8 mouse cellular contexts compared by ENCODE assay signal in genomic region chr17:4996121-4996813, GRCm38 (mm10). TPM values are rescaled to one million over a fixed set of nuclear protein-coding genes. Genes with fewer than 3 reads are reported as not detected.
DNase-seq lines count a peak whose midpoint lies in the region; ATAC-seq lines count a peak whose summit lies in the region.

No protein-coding gene starts in this region.

- H3K4me3 ChIP-seq in forebrain, embryonic 16.5 days (replicated peaks; ENCODE audit: low read length) = peak overlapping the region; percentile 88
- H3K4me3 ChIP-seq in hindbrain, embryonic 15.5 days = peak overlapping the region; percentile 95
- H3K4me3 ChIP-seq in liver, embryonic 13.5 days (replicated peaks) = peak overlapping the region; percentile 95
- peak overlapping the region; percentile 90 for H3K4me3 ChIP-seq in neural tube, embryonic 12.5 days

- peaks cover 31% of the 10 kb centered on the region for H3K4me1 ChIP-seq in forebrain, embryonic 16.5 days (replicated peaks; ENCODE audit: control insufficient read depth, insufficient read depth, low read length)
- H3K4me1 ChIP-seq in hindbrain, embryonic 15.5 days (replicated peaks) = peaks cover 43% of the 10 kb centered on the region
- peaks cover 42% of the 10 kb centered on the region for H3K4me1 ChIP-seq in liver, embryonic 13.5 days (replicated peaks)
- peaks cover 26% of the 10 kb centered on the region for H3K4me1 ChIP-seq in neural tube, embryonic 12.5 days

- H3K27me3 ChIP-seq in forebrain, embryonic 16.5 days (replicated peaks; ENCODE audit: control insufficient read depth, insufficient read depth, low read length) = no peaks in the 10 kb centered on the region
- H3K27me3 ChIP-seq in hindbrain, embryonic 15.5 days = no peaks in the 10 kb centered on the region
- H3K27me3 ChIP-seq in liver, embryonic 13.5 days = no peaks in the 10 kb centered on the region
- H3K27me3 ChIP-seq in neural tube, embryonic 12.5 days (replicated peaks) = no peaks in the 10 kb centered on the region

- H3K4me2 ChIP-seq in forebrain, embryonic 16.5 days (ENCODE audit: low read length) = peak overlapping the region; percentile 74
- H3K4me2 ChIP-seq in hindbrain, embryonic 15.5 days = peak overlapping the region; percentile 65
- H3K4me2 ChIP-seq in liver, embryonic 13.5 days = peak overlapping the region; percentile 86
- peak overlapping the region; percentile 79 for H3K4me2 ChIP-seq in neural tube, embryonic 12.5 days (replicated peaks)

- H3K9ac ChIP-seq in forebrain, embryonic 16.5 days (replicated peaks; ENCODE audit: low read depth, low read length) = peak overlapping the region; percentile 99
- peak overlapping the region; percentile 91 for H3K9ac ChIP-seq in hindbrain, embryonic 15.5 days
- peak overlapping the region; percentile 98 for H3K9ac ChIP-seq in liver, embryonic 13.5 days
- peak overlapping the region; percentile 100 for H3K9ac ChIP-seq in neural tube, embryonic 12.5 days

- H3K27ac ChIP-seq in forebrain, embryonic 16.5 days (ENCODE audit: low read length) = peak overlapping the region; percentile 100
- peak overlapping the region; percentile 100 for H3K27ac ChIP-seq in hindbrain, embryonic 15.5 days (replicated peaks)
- H3K27ac ChIP-seq in liver, embryonic 13.5 days = peak overlapping the region; percentile 96
- H3K27ac ChIP-seq in neural tube, embryonic 12.5 days = peak overlapping the region; percentile 100

- H3K36me3 ChIP-seq in forebrain, embryonic 16.5 days (ENCODE audit: control insufficient read depth, insufficient read depth) = no peaks in the 10 kb centered on the region
- H3K36me3 ChIP-seq in hindbrain, embryonic 15.5 days = no peaks in the 10 kb centered on the region
- H3K36me3 ChIP-seq in liver, embryonic 13.5 days = no peaks in the 10 kb centered on the region
- H3K36me3 ChIP-seq in neural tube, embryonic 12.5 days = no peaks in the 10 kb centered on the region

- 0% methylated on average over 67 of the region's 95 CpGs for WGBS in forebrain, embryonic 16.5 days
- WGBS in hindbrain, embryonic 15.5 days = under 1% methylated on average over 67 of the region's 95 CpGs
- WGBS in liver, embryonic 13.5 days (ENCODE audit: insufficient replicate concordance) = under 1% methylated on average over 79 of the region's 95 CpGs
- WGBS in neural tube, embryonic 12.5 days = under 1% methylated on average over 71 of the region's 95 CpGs

- DNase-seq in ovary, postnatal 14 days (ENCODE audit: low spot score) = peak; percentile 50
- no peak for DNase-seq in ovary, adult 18-20 months (ENCODE audit: low spot score)
- DNase-seq in cerebellum, adult 11 months = peak; percentile 47
- DNase-seq in liver, embryonic 13.5 days = peak; percentile 17
- DNase-seq in thymus, postnatal 36 days = peak; percentile 74 to 77

- no peaks in the 10 kb centered on the region for H3K9me3 ChIP-seq in forebrain, embryonic 16.5 days (ENCODE audit: control insufficient read depth, low read length)
- H3K9me3 ChIP-seq in hindbrain, embryonic 15.5 days = no peaks in the 10 kb centered on the region
- H3K9me3 ChIP-seq in liver, embryonic 13.5 days (replicated peaks) = no peaks in the 10 kb centered on the region
- no peaks in the 10 kb centered on the region for H3K9me3 ChIP-seq in neural tube, embryonic 12.5 days

- ATAC-seq in forebrain, embryonic 16.5 days = peak; percentile 29
- ATAC-seq in hindbrain, embryonic 15.5 days (ENCODE audit: low FRiP score, low read depth) = peak; percentile 37
- peak; percentile 56 for ATAC-seq in liver, embryonic 13.5 days (ENCODE audit: low read depth)
- peak; percentile 17 for ATAC-seq in neural tube, embryonic 12.5 days (ENCODE audit: low FRiP score, low read depth)

RNA-seq across cellular contexts. Expression of gene Arid1b, which starts 2.1 kb away (rescaled TPM):
- polyA plus RNA-seq in forebrain, embryonic 16.5 days (2015; fragmentation: Nextera tagmentation; extraction: Ambion mirVana) = 15.1 and 15.3 TPM in 2 replicates
- polyA plus RNA-seq in hindbrain, embryonic 15.5 days (2015; fragmentation: Nextera tagmentation; extraction: Ambion mirVana) = 12.5 and 14.3 TPM in 2 replicates
- polyA plus RNA-seq in liver, embryonic 13.5 days (2015; fragmentation: Nextera tagmentation; extraction: Ambion mirVana) = 2.0 and 2.5 TPM in 2 replicates
- 18.6 and 18.7 TPM in 2 replicates for polyA plus RNA-seq in neural tube, embryonic 12.5 days (2016; fragmentation: Nextera tagmentation; extraction: Ambion mirVana)
